Mouse (Mus musculus): ENCODE measurements around the gene Cntn2.

- TF ChIP-seq POLR2A (IDR thresholded peaks at IDR 0.05; ENCODE audit: extremely low read depth, insufficient read depth, low read length) (no peak), CTCF (IDR thresholded peaks at IDR 0.05; ENCODE audit: low read depth, low read length) (no peak)
Measured at GRCm38 (mm10) chr1:132572851-132573250, 29.8 kb upstream of the Cntn2 start.
